Mouse (Mus musculus) adrenal gland, postnatal 0 days (tissue): ENCODE data around the gene Bub1b. TPM values are rescaled to one million over a fixed set of nuclear protein-coding genes. Genes with fewer than 3 reads are reported as not detected.

Source experiments
- polyA plus RNA-seq: library from polyadenylated mRNA; unstranded; fragments of >200 nt; fragmentation: Nextera tagmentation; extraction: Ambion mirVana; gene quantifications from 2 replicates; pipeline ENCODE4 v1.2.1, GENCODE M21; 2015

Bub1b gene
- polyA plus RNA-seq, result 12.3 and 15.2 TPM in 2 replicates

DNA sequence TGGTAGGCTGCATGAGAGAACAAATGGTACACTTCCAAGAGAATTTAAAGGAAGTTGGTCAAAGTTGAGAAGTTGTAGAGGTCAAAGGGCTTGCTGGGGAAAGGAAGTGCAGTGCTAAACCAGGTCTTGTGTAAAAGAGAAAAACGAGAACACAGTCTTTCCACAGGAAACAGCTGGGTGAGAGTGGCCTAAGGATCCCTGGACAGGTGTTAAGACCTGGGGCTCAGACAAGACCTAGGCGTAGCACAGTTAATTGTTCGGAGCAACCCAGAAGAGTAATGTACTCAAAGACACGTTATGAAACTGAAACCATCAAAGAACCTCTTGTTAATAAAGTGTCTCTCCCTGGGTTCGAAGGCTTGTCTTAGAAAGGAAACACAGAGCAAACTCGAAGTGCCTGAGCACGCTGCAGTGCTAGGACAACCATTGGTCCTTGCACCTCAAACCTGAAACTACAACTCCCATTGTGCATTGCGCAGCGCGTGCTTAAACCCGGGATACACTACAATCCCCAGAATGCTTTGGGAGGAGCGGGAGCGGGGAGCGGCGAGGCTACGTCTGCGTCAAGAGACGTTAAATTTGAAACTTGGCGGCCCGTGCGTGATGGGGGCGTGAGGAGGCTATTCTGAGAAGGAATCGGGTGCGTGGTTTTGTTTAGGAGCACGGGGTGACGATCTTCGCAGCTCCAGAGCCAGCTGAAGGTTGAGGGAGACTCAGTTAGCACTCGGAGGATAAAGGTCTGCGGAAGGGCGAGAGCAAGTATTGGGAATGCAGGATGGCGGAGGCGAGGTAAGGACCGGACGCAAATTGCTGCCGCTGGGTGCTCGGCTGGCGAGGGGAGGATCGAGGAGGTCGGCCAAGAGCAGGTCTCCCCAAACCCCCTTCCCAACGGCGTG, at the start of gene Bub1b:
Gene Bub1b, plus strand, starts transcription at position 539 of the 896 bp plus-strand sequence.

GRCm38 (mm10) chr2:118549507-118550473, 48.2 kb upstream of the Bub1b start, which contains the start of gene Bmf:
Gene Bmf, minus strand, starts transcription at chr2:118549687.

DNA sequence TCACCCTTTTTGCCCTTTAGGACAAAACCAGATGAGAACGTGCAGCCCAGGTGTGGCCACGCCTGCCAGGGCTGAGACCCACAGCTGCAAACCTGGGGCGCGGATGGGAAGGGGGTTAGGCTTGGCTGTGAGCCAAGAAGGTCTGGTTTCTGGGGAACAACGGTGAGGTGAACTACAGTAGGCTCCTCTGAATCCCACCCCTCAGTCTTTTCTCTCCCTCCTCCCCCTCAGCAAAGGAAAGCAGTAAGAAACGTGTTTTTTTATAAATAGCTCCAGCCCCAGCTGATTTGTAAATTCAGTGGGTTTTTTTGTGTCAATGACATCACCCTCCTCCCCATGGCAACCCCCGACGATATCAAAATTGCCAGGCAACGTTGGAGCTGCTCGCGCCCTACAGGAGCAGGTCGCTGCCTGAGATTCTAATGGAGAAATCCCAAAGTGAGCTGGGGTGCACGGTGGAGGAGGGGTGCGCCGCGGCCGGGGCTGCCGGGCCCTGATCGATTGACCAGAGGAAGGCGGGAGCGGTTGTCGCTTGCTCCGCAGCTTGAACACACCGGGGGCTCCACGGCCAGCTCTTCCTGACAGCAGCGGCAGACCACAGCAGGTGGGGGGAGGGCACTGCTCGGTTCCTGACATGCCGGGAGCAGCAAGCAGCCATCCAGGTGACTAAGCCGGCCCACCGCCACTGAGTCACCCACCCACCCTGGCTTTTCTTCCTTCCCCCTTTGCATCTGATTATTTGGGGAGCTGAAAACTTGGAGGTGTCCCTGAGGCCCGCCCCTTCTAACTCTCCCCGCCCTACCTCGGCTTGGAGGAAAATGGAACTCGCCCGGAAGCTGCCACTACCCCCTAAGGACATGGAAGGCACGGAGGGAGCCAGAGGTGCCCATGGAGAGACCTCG, 65.1 kb downstream of the Bub1b start, which contains the start of gene Pak6:
Gene Pak6, plus strand, starts transcription at position 402 of the 902 bp plus-strand sequence.

Other genes starting within 250 kb of the Bub1b start
- 1.4 and 3.1 TPM in 2 replicates for gene Gpr176, start 224.8 kb upstream of the Bub1b start, polyA plus RNA-seq
- gene Eif2ak4, start 209.6 kb upstream of the Bub1b start, polyA plus RNA-seq, result 5.5 and 5.6 TPM in 2 replicates
- gene Srp14, start 118.5 kb upstream of the Bub1b start, polyA plus RNA-seq, result 481 and 513 TPM in 2 replicates
- 2.9 TPM in 2 replicates for gene Bmf, start 48.5 kb upstream of the Bub1b start, polyA plus RNA-seq
- 3.3 and 5.1 TPM in 2 replicates for gene Pak6, start 65.1 kb downstream of the Bub1b start, polyA plus RNA-seq
- 0.12 TPM in 1 of 2 replicates, not detected in the other for gene Ankrd63, start 105.8 kb downstream of the Bub1b start, polyA plus RNA-seq
- 0.47 and 0.99 TPM in 2 replicates for gene Plcb2, start 130.2 kb downstream of the Bub1b start, polyA plus RNA-seq
- 10.6 and 19.2 TPM in 2 replicates for gene Inafm2, start 147.5 kb downstream of the Bub1b start, polyA plus RNA-seq
- gene Ccdc9b, start 164.4 kb downstream of the Bub1b start, polyA plus RNA-seq, result 0.91 and 1.4 TPM in 2 replicates
- gene Phgr1, start 174.6 kb downstream of the Bub1b start, polyA plus RNA-seq, result 0.85 TPM in 1 of 2 replicates, not detected in the other
- 19.1 and 24.7 TPM in 2 replicates for gene Disp2, start 181.5 kb downstream of the Bub1b start, polyA plus RNA-seq
- gene Knstrn, start 215.8 kb downstream of the Bub1b start, polyA plus RNA-seq, result 34.3 and 42.8 TPM in 2 replicates